Mouse (Mus musculus): ENCODE data around the gene Vamp5.

Gene Vamp5

DNA sequence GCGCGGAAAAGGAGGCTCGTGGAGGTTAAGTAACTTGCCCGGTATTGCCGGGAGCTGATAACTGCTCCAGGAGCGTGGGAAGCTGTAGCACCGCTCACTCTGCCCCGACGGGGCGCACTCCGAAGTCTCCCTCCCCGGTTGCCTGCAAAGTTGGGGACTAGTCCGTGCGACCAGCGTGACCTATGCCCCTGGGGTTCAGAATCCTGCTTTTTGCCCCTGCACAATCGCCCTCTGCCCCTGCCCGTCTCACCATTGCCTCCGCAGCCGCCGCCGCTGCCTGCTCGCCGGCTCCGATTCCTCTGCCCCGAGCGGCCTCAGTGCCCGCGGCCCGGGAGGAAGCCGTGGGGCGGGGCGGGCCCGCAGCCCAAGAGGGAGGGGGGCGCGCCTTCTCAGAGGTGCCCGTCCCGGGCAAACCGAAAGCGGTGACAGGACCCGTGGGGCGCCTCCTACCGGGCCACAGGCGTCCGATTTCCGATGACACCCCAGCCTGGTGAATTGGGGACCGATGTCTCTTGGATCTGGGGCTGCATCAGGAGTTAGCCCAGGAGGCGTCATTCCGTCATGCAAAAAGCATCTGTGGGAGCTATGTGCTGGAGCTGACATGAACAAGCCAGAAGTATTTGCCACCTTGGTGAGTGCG, at the start of gene Vamp5:
TSS of gene Vamp5 (minus strand) at position 338 of the 640 bp plus-strand sequence.
- in situ Hi-C loops (cut with MboI; ENCODE audit: low sequenced_read_pairs), result no loop called here

DNA sequence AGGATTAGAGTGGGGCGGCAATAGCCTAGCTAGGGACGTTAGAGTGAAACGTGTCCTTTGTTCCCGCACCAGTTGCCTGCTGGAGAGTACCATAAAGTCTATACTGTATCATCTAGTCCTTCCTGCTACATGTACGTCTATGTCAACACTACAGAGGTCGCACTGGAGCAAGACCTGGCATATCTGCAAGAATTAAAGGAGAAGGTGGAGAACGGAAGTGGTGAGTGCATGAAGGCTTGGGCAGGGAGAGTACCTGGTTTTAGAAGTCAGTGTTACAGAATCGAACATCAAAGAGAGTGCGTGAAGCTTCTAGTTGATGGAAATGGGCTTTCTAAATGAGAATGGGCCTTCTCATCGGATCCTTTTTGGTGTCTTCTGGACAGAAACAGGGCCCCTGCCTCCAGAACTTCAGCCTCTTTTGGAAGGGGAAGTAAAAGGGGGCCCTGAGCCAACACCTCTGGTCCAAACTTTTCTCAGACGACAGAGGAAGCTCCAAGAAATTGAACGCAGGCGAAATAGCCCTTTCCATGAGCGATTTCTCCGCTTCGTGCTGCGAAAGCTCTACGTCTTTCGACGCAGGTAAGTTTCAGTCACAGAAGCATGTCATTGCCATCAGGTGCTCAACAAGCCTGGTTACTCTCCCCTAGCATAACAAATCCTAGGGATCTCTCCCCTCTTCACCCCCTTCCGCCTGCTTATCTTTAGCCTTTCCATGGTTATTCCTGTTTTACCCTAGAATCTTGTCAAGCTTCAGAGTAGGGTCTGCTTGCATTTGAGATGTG, 49.0 kb upstream of the Vamp5 start:
- in situ Hi-C loops (cut with MboI; ENCODE audit: low sequenced_read_pairs), result loop anchor here (5.0 kb wide), 2 partner anchors 98 to 143 kb away; no protein-coding TSS in a partner anchor

DNA sequence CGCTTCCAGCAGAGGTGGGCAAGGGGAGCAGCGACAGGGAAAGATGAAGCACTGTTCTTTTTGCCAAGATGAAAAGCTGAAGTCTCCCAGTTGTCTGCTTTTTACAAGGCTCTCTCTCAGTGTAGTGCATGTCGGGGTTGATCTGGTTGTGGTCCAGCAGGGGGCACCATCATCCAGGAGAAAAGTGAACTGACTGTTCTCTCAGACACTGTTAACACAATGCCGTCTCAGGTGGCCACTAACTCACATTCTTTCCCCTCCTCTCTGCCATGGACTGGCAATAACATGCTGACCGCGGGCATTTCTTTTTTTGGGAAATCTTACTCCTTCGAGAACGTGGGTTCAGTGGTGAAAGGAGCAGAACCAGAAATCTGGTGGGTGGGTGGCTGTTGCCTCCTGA, 47.8 kb upstream of the Vamp5 start:
- in situ Hi-C loops (cut with MboI; ENCODE audit: low sequenced_read_pairs), result loop anchor here (5.0 kb wide), 2 partner anchors 99 to 144 kb away; no protein-coding TSS in a partner anchor

DNA sequence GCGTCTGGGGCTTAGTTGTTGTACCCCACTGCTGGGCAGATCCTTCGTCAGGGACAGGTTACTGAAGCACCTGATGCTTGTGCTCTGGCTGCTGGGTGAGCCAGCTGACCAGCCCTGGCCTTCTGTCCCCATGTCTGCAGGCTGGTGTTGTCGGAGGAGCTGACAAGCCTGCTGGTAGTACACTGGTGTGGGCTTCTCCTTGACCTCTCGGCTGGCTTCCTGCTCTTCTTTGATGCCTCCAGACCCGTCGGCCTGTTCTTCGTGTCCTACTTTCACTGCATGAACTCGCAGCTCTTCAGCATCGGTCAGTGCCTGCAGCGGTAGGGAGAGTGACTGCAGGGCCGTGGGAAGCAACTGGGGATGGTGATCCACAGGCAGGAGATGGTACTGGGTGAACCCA, 45.4 kb upstream of the Vamp5 start:
- in situ Hi-C loops (cut with MboI; ENCODE audit: low sequenced_read_pairs), result loop anchor here (5.0 kb wide), 2 partner anchors 102 to 147 kb away; no protein-coding TSS in a partner anchor

GRCm38 (mm10) chr6:72420901-72421300, 40.6 kb upstream of the Vamp5 start:
- in situ Hi-C loops (cut with MboI; ENCODE audit: low sequenced_read_pairs), result no loop called here

DNA sequence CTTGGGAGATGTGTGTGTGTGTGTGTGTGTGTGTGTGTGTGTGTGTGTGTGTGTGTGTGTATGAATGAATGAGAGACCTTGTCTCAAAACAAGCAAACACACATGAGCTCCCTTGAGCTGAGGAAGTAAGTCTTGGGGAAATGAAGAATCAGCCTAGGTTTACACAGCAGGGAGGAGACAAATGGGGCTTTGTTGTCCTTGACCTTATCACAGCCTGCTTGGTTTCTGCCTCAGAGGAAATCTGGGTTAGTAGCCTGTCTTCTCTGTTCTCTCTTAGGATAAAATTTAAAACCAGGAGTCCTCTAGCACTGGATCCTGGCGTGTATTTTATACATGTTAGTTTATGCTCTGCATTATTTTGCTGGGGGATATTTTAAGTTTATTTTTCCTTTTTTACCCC, 39.5 kb upstream of the Vamp5 start:
- in situ Hi-C loops (cut with MboI; ENCODE audit: low sequenced_read_pairs), result no loop called here

GRCm38 (mm10) chr6:72418279-72418678, 38.0 kb upstream of the Vamp5 start:
- in situ Hi-C loops (cut with MboI; ENCODE audit: low sequenced_read_pairs), result no loop called here

GRCm38 (mm10) chr6:72415964-72416772, 35.9 kb upstream of the Vamp5 start:
- in situ Hi-C loops (cut with MboI; ENCODE audit: low sequenced_read_pairs), result no loop called here

DNA sequence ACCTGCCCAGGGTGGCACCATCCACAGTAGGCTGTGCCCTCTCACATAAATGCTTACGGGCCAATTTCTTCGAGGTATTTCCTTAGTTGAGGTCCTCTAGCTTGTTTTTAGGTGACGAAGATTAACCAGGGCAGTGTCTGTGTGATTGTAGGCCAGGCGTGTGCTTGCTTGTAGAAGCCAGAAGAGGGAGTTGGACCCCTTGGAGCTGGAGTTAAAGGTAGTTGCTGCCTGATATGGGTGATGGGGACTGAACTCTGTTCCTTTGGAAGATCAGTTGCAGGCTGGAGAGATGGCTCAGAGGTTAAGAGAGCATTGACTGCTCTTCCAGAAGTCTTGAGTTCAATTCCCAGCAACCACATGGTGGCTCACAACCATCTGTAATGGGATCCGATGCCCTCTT, 34.9 kb upstream of the Vamp5 start:
- in situ Hi-C loops (cut with MboI; ENCODE audit: low sequenced_read_pairs), result no loop called here

DNA sequence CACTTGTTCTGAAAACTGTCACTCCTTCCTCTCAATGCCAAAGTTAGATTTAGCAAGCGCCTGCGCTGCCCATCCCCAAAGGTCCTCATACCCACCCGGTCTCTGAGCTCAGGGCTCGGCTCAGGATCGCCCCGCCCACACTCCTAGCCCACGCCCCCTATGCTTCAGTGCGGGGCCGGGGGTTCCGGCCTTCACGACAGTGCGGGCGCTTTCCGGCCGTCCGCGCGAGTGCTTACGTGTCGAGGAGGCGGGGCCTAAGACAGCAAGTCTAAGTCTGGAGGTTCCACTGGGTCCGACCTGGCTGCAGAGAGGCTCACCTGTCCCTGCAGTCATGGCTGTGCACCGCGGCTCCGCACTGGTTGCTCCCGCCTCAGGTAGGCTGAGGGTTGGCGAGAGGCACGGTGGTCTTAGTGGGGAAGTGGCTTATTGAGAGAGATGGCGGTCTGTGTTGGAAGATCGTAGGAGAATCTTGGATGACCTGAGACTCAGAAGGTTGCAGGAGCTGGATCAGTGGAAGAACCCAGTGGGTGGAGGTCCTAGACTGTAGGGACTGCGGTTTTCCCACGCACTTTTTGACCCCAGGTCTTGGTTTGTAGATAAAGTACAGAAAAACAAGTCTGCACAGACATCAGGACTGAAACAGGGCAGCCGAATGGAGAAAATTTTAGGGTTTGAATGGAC, 33.9 kb upstream of the Vamp5 start, which contains the start of gene Ggcx:
TSS of gene Ggcx (plus strand) at position 233 of the 681 bp plus-strand sequence.
- in situ Hi-C loops (cut with MboI; ENCODE audit: low sequenced_read_pairs), result no loop called here

DNA sequence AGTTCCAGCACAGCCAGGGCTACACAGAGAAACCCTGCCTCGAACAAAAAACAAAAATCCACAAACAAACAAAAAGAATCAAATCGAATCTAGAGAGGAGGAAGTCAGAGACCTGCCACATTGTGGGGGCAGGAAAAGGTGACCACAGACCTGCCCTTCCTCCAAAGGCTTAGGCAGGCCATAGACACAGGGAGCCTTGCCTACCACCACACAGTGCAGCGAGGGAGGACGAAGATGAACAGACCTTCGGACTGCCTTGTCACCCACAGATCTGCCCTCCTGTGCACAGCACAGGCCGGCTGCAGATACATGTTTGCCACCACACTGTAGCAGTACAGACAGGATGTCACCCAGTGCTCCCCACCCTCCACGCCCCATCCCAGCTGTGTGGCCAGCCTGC, 30.2 kb upstream of the Vamp5 start:
- in situ Hi-C loops (cut with MboI; ENCODE audit: low sequenced_read_pairs), result no loop called here

GRCm38 (mm10) chr6:72410003-72410402, 29.7 kb upstream of the Vamp5 start:
- in situ Hi-C loops (cut with MboI; ENCODE audit: low sequenced_read_pairs), result no loop called here

GRCm38 (mm10) chr6:72409567-72409966, 29.3 kb upstream of the Vamp5 start:
- in situ Hi-C loops (cut with MboI; ENCODE audit: low sequenced_read_pairs), result no loop called here

GRCm38 (mm10) chr6:72407119-72407518, 26.9 kb upstream of the Vamp5 start:
- in situ Hi-C loops (cut with MboI; ENCODE audit: low sequenced_read_pairs), result no loop called here

GRCm38 (mm10) chr6:72405356-72405755, 25.1 kb upstream of the Vamp5 start:
- in situ Hi-C loops (cut with MboI; ENCODE audit: low sequenced_read_pairs), result no loop called here

DNA sequence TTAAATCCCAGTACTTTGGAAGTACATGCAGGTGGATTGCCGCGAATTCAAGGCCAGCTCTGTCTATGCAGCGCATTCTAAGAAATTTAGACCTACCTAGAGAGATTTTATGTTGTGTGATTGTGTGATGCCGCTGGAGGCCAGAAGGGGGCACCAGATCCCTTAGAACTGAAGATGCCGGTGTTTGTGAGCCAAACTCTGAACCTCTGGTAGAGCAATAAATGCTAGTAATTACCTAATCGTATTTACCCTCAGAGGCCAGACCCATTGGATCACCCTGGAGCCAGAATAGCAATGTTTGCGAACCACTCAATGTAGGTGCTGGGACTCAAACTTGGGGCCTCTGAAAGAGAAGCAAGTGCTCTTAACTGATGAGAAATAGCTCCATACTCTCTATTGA, 21.6 kb upstream of the Vamp5 start:
- in situ Hi-C loops (cut with MboI; ENCODE audit: low sequenced_read_pairs), result no loop called here

DNA sequence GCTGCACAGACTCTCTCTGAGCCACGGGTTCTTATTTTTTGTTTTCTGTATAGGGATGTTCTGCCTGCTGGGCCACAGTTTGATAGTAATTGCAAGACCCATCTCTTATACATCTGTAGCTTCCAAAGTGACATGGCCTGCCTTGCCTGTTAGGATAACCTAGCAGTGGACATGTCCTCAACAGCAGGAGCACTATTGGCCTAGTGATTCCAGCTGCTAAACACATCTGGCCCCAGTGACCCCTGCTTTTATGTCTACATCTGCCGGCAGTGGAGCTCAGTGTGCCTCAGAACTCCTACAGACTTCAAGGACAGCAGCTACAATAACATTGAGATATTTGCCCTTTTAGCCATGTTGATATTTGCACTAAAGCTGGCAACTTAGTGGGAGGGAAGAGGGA, 19.7 kb upstream of the Vamp5 start:
- in situ Hi-C loops (cut with MboI; ENCODE audit: low sequenced_read_pairs), result no loop called here

DNA sequence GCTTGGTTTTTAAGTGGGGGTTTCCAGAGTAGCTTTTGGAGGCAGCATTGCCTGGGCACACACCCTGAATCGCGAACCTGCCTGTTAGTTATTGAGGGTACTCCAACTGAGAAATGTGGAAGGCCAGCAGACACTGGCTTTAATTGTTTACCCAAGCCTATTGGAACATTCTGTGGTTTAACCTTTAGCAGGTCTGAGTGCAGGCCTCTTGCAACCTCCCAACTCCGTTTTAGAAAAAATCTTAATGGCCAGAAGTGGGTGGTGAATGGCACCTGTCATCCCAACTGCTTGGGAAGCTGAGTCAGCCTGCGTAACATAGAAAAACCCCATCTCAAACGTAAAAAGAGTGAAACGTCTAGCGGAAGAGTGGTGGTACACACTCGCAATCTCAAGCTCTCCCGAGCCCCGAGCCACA, 16.6 kb upstream of the Vamp5 start:
- in situ Hi-C loops (cut with MboI; ENCODE audit: low sequenced_read_pairs), result no loop called here

DNA sequence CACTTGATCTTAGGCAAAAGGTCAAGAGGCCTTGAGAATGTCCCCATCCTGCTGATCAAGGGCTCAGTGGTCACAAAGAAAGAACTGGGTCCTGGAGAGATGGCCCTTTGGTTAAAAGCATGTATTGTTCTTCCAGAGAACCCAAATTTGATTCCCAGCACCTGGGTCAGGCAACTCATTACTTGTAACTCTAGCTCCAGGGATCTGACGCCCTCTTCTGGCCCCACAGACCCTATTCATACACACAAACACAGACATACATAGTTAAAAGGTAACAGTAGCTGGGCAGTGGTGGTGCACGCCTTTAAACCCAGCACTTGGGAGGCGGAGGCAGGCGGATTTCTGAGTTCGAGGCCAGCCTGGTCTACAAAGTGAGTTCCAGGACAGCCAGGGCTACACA, 12.1 kb upstream of the Vamp5 start:
- in situ Hi-C loops (cut with MboI; ENCODE audit: low sequenced_read_pairs), result no loop called here

GRCm38 (mm10) chr6:72390795-72391521, 10.7 kb upstream of the Vamp5 start:
- in situ Hi-C loops (cut with MboI; ENCODE audit: low sequenced_read_pairs), result no loop called here

Measured in CH12F3 (cell line).